Mouse (Mus musculus): ENCODE measurements around the gene Rnf145.
"Not testable (repeated sequence)": the region's sequence is repeated elsewhere in the genome, so short reads cannot be mapped to it uniquely, and the experiment has no call there.

The Rnf145 gene

GRCm38 (mm10) chr11:44562389-44563135 is 43.8 kb downstream of the Rnf145 start:
- no peak for DNase-seq (ENCODE audit: low read depth)

- DNase-seq (ENCODE audit: low read depth) = no peak
These were observed 45.6 kb downstream of the Rnf145 start for GRCm38 (mm10) chr11:44564245-44564864.

GRCm38 (mm10) chr11:44564940-44565339 is 46.2 kb downstream of the Rnf145 start:
- DNase-seq (ENCODE audit: low read depth) = no peak

GRCm38 (mm10) chr11:44570336-44570735 is 51.6 kb downstream of the Rnf145 start:
- not testable (repeated sequence) for DNase-seq (ENCODE audit: low read depth)

- DNase-seq (ENCODE audit: low read depth) = no peak
These were observed 54.0 kb downstream of the Rnf145 start for GRCm38 (mm10) chr11:44572781-44573180.

GRCm38 (mm10) chr11:44573396-44573795 is 54.6 kb downstream of the Rnf145 start:
- no peak for DNase-seq (ENCODE audit: low read depth)

- DNase-seq (ENCODE audit: low read depth) = no peak
These were observed 55.6 kb downstream of the Rnf145 start for GRCm38 (mm10) chr11:44574391-44574790.

GRCm38 (mm10) chr11:44574820-44575219 is 56.1 kb downstream of the Rnf145 start:
- no peak for DNase-seq (ENCODE audit: low read depth)

- DNase-seq (ENCODE audit: low read depth) = no peak
These were observed 59.1 kb downstream of the Rnf145 start for GRCm38 (mm10) chr11:44577911-44578310.

- DNase-seq (ENCODE audit: low read depth) = peak; percentile 87
These were observed 62.5 kb downstream of the Rnf145 start for GRCm38 (mm10) chr11:44581277-44581683.

GRCm38 (mm10) chr11:44586047-44586696 is 67.4 kb downstream of the Rnf145 start:
- peak; percentile 91 for DNase-seq (ENCODE audit: low read depth)

- DNase-seq (ENCODE audit: low read depth) = no peak
These were observed 74.3 kb downstream of the Rnf145 start for GRCm38 (mm10) chr11:44593016-44593415.

- no peak for DNase-seq (ENCODE audit: low read depth)
These were observed 76.0 kb downstream of the Rnf145 start for GRCm38 (mm10) chr11:44594768-44595167.

GRCm38 (mm10) chr11:44606881-44607280 is 88.1 kb downstream of the Rnf145 start:
- no peak for DNase-seq (ENCODE audit: low read depth)

GRCm38 (mm10) chr11:44608646-44609045 is 89.9 kb downstream of the Rnf145 start:
- no peak for DNase-seq (ENCODE audit: low read depth)

- peak; percentile 71 for DNase-seq (ENCODE audit: low read depth)
These were observed 92.4 kb downstream of the Rnf145 start for GRCm38 (mm10) chr11:44610971-44611781.

GRCm38 (mm10) chr11:44612156-44612555 is 93.4 kb downstream of the Rnf145 start:
- no peak for DNase-seq (ENCODE audit: low read depth)

- DNase-seq (ENCODE audit: low read depth) = peak; percentile 13
These were observed 94.1 kb downstream of the Rnf145 start for GRCm38 (mm10) chr11:44612681-44613410.

GRCm38 (mm10) chr11:44613411-44614180 is 94.8 kb downstream of the Rnf145 start:
- no peak for DNase-seq (ENCODE audit: low read depth)

Data from naive thymus-derived CD4-positive, alpha-beta T cell, adult 2 months (primary cell).